Mouse (Mus musculus) neural tube, embryonic 12.5 days (tissue): ENCODE results near the gene Olfr1375. TPM values are rescaled to one million over a fixed set of nuclear protein-coding genes. Genes with fewer than 3 reads are reported as not detected.
"Not testable (repeated sequence)": the region's sequence is repeated elsewhere in the genome, so short reads cannot be mapped to it uniquely, and the experiment has no call there.

Experiments used
- ATAC-seq: fragments of 200-750 bp; cut with Nextera tagmentation; 2 replicates; pipeline ENCODE4 v1.8.0; 2017; ENCODE audit warnings: low read depth, mild to moderate bottlenecking, moderate TSS enrichment, moderate library complexity; ENCODE audit not compliant: low FRiP score
- H3K27ac ChIP-seq: fragments of 300-500 bp; sonication (generic); 2 replicates; pipeline ENCODE4 v1.5.1; 2016
- H3K27me3 ChIP-seq: fragments of 300-500 bp; sonication (generic); replicated peaks from 2 replicates; pipeline ENCODE4 v1.6.1; 2016; ENCODE audit warnings: mild to moderate bottlenecking
- H3K36me3 ChIP-seq: fragments of 300-500 bp; sonication (generic); 2 replicates; pipeline ENCODE4 v1.6.1; 2016; ENCODE audit warnings: mild to moderate bottlenecking
- H3K4me1 ChIP-seq: fragments of 300-500 bp; sonication (generic); 2 replicates; pipeline ENCODE4 v1.6.1; 2016
- H3K4me2 ChIP-seq: fragments of 300-500 bp; sonication (generic); replicated peaks from 2 replicates; pipeline ENCODE4 v1.6.1; 2016; ENCODE audit warnings: mild to moderate bottlenecking
- H3K4me3 ChIP-seq: fragments of 300-500 bp; sonication (generic); 2 replicates; pipeline ENCODE4 v1.5.1; 2016
- H3K9ac ChIP-seq: fragments of 300-500 bp; sonication (generic); 2 replicates; pipeline ENCODE4 v1.6.1; 2016; ENCODE audit warnings: mild to moderate bottlenecking
- H3K9me3 ChIP-seq: fragments of 300-500 bp; sonication (generic); 2 replicates; pipeline ENCODE4 v1.6.1; 2016; ENCODE audit warnings: mild to moderate bottlenecking
- WGBS: fragments of 180-500 bp; shearing (Covaris S2); methylation state at CpG from one replicate; pipeline ENCODE4 v1.1.7; 2016; 5-methylcytosine and 5-hydroxymethylcytosine counted together
- polyA plus RNA-seq: library from polyadenylated mRNA; unstranded; fragments of >200 nt; fragmentation: Nextera tagmentation; extraction: Ambion mirVana; gene quantifications from 2 replicates; pipeline ENCODE4 v1.2.1, GENCODE M21; 2016

Gene Olfr1375
- not detected in 2 replicates for polyA plus RNA-seq

DNA sequence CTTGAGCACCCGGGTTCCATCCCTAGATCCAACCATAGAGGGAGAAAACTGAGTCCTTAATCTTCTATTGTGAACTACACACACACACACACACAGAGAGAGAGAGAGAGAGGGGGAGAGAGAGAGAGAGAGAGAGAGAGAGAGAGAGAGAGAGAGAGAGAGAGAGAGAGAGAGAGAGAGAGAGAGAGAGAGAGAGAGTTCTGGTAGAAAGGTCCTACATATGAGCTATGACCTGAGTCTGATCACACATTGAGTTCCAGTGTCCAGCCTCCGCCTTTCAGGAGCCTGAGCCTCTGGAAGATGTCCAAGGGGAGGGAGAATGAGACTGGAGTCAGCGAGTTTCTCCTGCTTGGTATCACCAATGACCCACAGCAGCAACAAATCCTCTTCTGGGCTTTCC, at the start of gene Olfr1375:
Gene Olfr1375 (plus strand): TSS at position 301 of the 400 bp plus-strand sequence.
- not testable (repeated sequence) for H3K9me3 ChIP-seq, H3K27ac ChIP-seq, H3K4me2 ChIP-seq, H3K27me3 ChIP-seq, ATAC-seq, H3K36me3 ChIP-seq, H3K4me3 ChIP-seq, H3K4me1 ChIP-seq, H3K9ac ChIP-seq
- 86% methylated on average over 3 of the region's 3 CpGs for WGBS

DNA sequence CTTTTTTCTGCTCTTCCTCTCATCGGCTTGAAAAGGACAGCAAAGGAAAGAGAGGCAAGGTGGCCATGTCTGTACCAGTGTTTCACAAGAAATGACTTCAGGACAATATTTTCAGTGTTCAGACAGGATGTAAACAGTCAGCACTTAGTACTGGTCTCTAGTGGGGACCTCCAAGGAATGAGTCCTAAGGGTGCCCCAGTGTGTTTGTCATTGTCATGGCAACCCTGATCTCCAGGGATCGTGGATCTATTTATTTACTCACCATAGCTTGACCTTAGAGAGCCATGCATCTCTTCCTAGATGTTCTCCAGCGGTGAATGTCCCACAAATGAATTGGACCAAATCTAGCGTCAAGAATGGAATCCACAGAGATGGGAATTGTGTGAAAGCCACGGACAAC, 44.6 kb upstream of the Olfr1375 start, which contains the start of gene Olfr51:
Gene Olfr51 (plus strand): TSS at position 301 of the 400 bp plus-strand sequence.
- 80% methylated on average over 5 of the region's 5 CpGs for WGBS
- H3K9ac ChIP-seq = no peak within 1 kb of the TSS
- H3K4me1 ChIP-seq = no peaks in the 10 kb centered on the region
- no peaks in the 10 kb centered on the region for H3K36me3 ChIP-seq
- no peak within 1 kb of the TSS for H3K4me2 ChIP-seq
- no peaks in the 10 kb centered on the region for H3K27me3 ChIP-seq
- no peak for ATAC-seq
- H3K9me3 ChIP-seq = no peaks in the 10 kb centered on the region
- no peak within 1 kb of the TSS for H3K27ac ChIP-seq
- H3K4me3 ChIP-seq = no peak within 1 kb of the TSS

DNA sequence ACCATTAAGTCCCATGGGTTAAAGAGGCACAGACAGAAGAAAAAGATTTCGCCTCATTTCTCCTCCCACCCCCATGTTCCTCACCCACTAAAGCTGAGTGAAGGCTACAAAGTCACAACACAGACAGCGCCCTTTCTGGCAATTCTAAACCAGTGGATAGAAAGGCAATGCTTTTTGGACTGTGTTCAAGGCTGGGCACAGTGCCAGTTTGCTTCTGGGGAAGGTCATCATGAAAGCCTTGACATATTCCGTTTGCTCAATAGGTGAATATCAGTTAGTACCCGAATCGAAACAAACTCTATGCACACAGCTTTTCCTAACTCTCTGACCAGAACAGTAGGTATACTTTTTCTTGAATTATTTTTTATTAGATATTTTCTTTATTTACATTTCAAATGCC, 36.1 kb upstream of the Olfr1375 start:
- Histone ChIP-seq H3K9ac (no peak overlapping the region), H3K36me3 (no peaks in the 10 kb centered on the region), H3K4me3 (no peak overlapping the region), H3K9me3 (no peaks in the 10 kb centered on the region), H3K27me3 (no peaks in the 10 kb centered on the region), H3K4me2 (no peak overlapping the region), H3K4me1 (no peaks in the 10 kb centered on the region), H3K27ac (no peak overlapping the region)
- ATAC-seq = no peak
- 85% methylated on average over 5 of the region's 5 CpGs for WGBS

DNA sequence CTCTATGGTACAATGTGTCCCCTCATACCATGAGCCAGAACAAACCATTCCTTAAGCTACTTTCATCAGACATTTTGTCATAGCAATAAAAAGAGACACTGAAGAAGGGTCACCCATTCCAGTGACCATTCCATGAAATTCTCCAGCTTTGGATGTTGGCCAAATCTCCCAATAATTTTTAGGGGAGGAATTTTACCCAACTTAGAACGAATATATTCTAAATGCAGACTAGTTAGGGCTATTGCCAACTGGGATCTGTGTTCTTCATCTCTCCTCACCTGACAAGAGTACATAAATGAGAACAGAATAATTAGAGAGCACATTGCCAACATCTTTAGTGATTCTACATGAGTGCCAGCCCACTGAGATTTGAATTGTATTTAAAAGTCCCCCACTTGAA, 34.0 kb upstream of the Olfr1375 start, which contains the start of gene Olfr54:
Gene Olfr54 (plus strand): TSS at position 301 of the 400 bp plus-strand sequence.
- no peak for ATAC-seq

DNA sequence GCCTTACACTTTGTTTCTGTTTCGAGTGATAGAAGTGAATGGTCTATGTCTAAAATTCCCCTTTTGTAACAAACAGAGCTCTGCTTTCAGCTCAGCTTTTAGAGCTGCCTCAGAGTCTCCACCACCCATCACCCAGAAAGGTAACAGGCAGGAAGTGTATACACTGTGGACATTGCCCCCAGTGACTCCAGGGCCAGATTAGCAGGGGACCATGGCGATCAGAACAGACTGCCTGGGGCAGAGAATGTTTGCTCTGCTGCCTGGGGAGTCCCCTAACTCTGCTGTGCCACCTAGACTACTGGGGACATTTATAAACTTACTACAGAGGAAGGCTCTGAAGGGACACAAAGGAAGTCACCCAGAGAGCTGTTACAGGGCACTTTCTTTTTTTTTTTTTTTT, 31.6 kb upstream of the Olfr1375 start:
- Histone ChIP-seq H3K4me2 (no peak overlapping the region), H3K27ac (no peak overlapping the region), H3K9me3 (no peaks in the 10 kb centered on the region), H3K27me3 (no peaks in the 10 kb centered on the region), H3K4me1 (no peaks in the 10 kb centered on the region), H3K9ac (no peak overlapping the region), H3K36me3 (no peaks in the 10 kb centered on the region), H3K4me3 (no peak overlapping the region)
- ATAC-seq = no peak
- WGBS = 56% methylated on average over 2 of the region's 2 CpGs

More for the DNA sequence above, 34.0 kb upstream of the Olfr1375 start, which contains the start of gene Olfr54:
- Histone ChIP-seq H3K4me3 (no peak within 1 kb of the TSS), H3K27me3 (no peaks in the 10 kb centered on the region), H3K9ac (no peak within 1 kb of the TSS), H3K4me2 (no peak within 1 kb of the TSS), H3K9me3 (no peaks in the 10 kb centered on the region), H3K27ac (no peak within 1 kb of the TSS), H3K36me3 (no peaks in the 10 kb centered on the region), H3K4me1 (no peaks in the 10 kb centered on the region)
- 84% methylated on average over 1 of the region's 1 CpGs for WGBS

DNA sequence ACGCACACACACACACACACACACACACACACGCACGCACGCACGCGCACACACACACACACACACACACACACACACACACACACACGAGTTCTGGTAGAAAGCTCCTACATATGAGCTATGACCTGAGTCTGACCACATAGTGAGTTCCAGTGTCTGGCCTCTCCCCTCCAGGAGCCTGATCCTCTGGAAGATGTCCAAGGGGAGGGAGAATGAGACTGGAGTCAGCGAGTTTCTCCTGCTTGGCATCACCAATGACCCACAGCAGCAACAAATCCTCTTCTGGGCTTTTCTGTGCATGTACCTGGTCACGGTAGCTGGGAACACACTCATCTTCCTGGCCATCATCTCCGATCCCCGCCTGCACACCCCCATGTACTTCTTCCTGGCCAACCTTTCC, 21.1 kb upstream of the Olfr1375 start:
- H3K27ac ChIP-seq, H3K9ac ChIP-seq, ATAC-seq, H3K27me3 ChIP-seq, H3K4me3 ChIP-seq, H3K9me3 ChIP-seq, H3K4me2 ChIP-seq, H3K4me1 ChIP-seq, H3K36me3 ChIP-seq: not testable (repeated sequence)
- WGBS = 90% methylated on average over 11 of the region's 11 CpGs

DNA sequence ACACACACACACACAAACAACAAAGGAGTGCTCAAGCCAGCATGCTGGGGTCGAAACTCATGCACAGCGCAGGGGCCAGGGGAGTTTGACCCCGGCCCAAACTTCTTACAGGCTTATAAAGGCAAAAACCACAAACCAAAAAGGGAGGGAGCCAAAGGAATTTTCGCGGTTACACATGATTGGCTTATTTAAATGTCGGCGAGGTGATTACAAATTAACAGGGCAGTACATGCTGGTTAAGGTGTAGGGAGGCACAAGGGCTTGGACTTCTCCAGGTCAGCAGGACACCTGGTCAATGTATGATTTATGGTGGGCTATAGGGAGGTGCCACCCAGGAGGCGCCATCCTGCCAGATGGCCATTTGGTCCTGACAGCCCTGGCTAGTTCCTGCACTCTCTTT, 18.5 kb upstream of the Olfr1375 start:
- ATAC-seq, H3K9ac ChIP-seq, H3K4me1 ChIP-seq, H3K4me2 ChIP-seq, H3K4me3 ChIP-seq, H3K27ac ChIP-seq, H3K36me3 ChIP-seq, H3K9me3 ChIP-seq, H3K27me3 ChIP-seq: not testable (repeated sequence)
- WGBS = 67% methylated on average over 8 of the region's 8 CpGs

DNA sequence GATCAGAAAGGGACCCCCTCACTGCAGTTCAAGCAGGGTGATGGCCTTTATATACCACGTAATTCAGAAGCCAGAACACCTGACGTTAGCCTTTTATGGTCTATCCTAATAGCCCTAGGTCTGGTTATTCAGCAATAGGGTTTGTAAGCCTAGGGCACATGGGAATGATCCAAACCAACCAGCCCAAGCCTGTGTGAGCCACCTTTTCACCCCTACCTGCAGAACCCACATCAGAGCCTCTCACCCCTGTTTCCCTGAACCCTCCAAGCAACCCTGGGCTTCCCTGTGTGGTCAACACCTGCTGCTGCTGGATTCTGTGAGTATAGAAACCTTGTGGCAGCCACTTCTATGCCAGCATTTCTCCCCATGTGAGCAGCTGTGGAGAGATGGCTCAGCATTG, 17.7 kb upstream of the Olfr1375 start:
- 53% methylated on average over 2 of the region's 2 CpGs for WGBS
- ATAC-seq = no peak

DNA sequence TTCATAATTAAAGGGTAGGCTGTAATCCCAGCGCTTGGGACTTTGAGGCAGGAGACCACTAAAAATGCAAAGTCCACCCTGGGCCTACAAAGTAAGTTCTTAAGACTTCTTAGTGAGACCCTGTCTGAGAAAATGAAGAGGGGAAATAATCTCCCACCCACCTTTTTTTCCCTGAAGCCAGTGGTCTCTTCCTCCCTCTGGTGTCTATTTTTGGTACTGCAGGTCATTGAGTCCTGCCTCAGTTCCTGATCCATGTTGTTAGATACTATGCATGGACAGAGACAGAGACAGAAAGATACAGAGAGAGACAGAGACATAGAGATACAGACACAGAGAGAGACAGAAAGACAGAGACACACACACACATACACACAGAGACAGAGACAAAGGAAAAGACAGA, 15.1 kb upstream of the Olfr1375 start:
- no peak for ATAC-seq
- Histone ChIP-seq H3K27me3 (no peaks in the 10 kb centered on the region), H3K4me3 (no peak overlapping the region), H3K9me3 (no peaks in the 10 kb centered on the region), H3K4me1 (no peaks in the 10 kb centered on the region), H3K27ac (no peak overlapping the region), H3K9ac (no peak overlapping the region), H3K4me2 (no peak overlapping the region), H3K36me3 (no peaks in the 10 kb centered on the region)
- WGBS = 19% methylated on average over 1 of the region's 1 CpGs

More for the DNA sequence above, 17.7 kb upstream of the Olfr1375 start:
- Histone ChIP-seq H3K27me3 (no peaks in the 10 kb centered on the region), H3K4me3 (no peak overlapping the region), H3K9ac (no peak overlapping the region), H3K36me3 (no peaks in the 10 kb centered on the region), H3K4me1 (no peaks in the 10 kb centered on the region), H3K27ac (no peak overlapping the region), H3K4me2 (no peak overlapping the region), H3K9me3 (no peaks in the 10 kb centered on the region)

DNA sequence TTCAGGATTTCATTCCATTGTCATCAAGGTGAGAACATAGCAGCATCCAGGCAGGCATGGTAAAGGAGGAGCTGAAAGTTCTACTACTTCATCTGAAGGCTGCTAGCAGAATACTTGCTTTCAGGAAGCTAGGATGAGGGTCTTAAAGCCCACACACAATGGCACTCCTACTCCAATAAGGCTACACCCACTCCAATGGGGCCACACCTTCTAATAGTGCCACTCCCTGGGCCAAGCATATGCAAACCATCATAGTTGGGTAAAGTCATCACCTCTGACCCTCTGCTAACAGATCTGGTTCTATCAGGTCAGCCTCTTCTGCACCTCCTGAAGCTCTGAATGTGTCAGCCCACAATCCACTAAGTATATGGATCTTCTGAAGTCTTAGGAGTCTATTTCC, 13.8 kb upstream of the Olfr1375 start:
- not testable (repeated sequence) for H3K4me1 ChIP-seq, H3K4me2 ChIP-seq, H3K27me3 ChIP-seq, H3K9ac ChIP-seq, H3K27ac ChIP-seq, H3K4me3 ChIP-seq, ATAC-seq, H3K9me3 ChIP-seq, H3K36me3 ChIP-seq

DNA sequence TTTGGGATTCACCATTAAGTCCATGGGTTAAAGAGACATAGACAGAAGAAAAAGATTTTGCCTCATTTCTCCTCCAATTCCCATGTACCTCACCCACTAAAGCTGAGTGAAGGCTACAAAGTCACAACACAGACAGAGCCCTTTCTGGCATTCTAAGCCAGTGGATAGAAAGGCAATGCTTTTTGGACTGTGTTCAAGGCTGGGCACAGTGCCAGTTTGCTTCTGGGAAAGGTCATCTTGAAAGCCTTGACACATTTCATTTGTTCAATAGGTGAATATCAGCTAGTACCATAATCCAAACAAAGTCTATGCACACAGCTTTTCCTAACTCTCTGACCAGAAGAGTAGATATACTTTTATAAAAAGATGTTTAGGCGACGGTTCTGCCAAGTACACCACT, 12.0 kb upstream of the Olfr1375 start:
- no peak for ATAC-seq
- 95% methylated on average over 2 of the region's 2 CpGs for WGBS
- Histone ChIP-seq H3K9ac (no peak overlapping the region), H3K27me3 (no peaks in the 10 kb centered on the region), H3K9me3 (no peaks in the 10 kb centered on the region), H3K4me3 (no peak overlapping the region), H3K4me1 (no peaks in the 10 kb centered on the region), H3K36me3 (no peaks in the 10 kb centered on the region), H3K4me2 (no peak overlapping the region), H3K27ac (no peak overlapping the region)

DNA sequence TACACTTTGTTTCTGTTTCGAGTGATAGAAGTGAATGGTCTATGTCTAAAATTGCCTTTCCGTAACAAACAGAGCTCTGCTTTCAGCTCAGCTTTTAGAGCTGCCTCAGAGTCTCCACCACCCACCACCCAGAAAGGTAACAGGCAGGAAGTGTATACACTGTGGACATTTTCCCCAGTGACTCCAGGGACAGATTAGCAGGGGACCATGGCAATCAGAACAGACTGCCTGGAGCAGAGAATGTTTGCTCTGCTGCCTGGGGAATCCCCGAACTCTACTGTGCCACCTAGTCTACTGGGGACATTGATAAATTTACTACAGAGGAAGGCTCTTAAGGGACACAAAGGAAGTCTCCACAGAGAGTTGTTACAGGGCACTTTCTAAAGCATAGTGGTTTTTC, 3.1 kb upstream of the Olfr1375 start:
- H3K4me3 ChIP-seq, H3K4me2 ChIP-seq, H3K27me3 ChIP-seq, ATAC-seq, H3K36me3 ChIP-seq, H3K27ac ChIP-seq, H3K9ac ChIP-seq, H3K4me1 ChIP-seq, H3K9me3 ChIP-seq: not testable (repeated sequence)
- WGBS = 70% methylated on average over 3 of the region's 3 CpGs

DNA sequence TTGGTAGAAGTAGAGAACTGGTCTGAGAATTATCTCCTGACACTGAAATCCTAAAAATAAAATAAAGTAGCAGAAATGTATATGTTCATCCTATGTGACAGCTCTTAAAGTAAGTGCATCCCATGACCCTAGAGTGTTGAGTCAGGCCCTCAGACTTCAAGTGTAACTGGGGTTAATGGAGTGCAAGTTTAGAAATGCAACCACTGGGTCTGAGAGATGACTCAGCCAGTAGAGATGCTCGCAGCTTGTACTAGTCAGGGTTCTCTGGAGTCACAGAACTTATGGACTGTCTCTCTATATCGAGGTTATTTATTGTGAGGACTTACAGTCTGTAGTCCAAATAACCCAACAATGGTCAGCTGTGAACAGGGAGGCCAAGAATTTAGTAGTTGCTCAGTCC, 3.8 kb downstream of the Olfr1375 start:
- Histone ChIP-seq H3K36me3 (no peaks in the 10 kb centered on the region), H3K4me2 (no peak overlapping the region), H3K4me3 (no peak overlapping the region), H3K27me3 (no peaks in the 10 kb centered on the region), H3K9me3 (no peaks in the 10 kb centered on the region), H3K27ac (no peak overlapping the region), H3K4me1 (no peaks in the 10 kb centered on the region), H3K9ac (no peak overlapping the region)
- ATAC-seq = no peak
- WGBS = 64% methylated on average over 2 of the region's 2 CpGs
